Mouse (Mus musculus): ENCODE measurements at regions not wholly inside any gene's neighbourhood (a gene's known extent, or its start where the extent isn't known, plus 50 kb on each side); places are given as distances from the start of the nearest gene placed in this dataset.
A peak's percentile ranks its signal among the peaks of the same experiment; 100 is the strongest.
"Not testable (repeated sequence)": the region's sequence is repeated elsewhere in the genome, so short reads cannot be mapped to it uniquely, and the experiment has no call there.

- H3K9ac ChIP-seq (ENCODE audit: low read length); H3K27ac ChIP-seq (replicated peaks; ENCODE audit: low read depth, low read length); DNase-seq (ENCODE audit: low spot score); H3K27me3 ChIP-seq (ENCODE audit: control insufficient read depth, insufficient read depth, low read length); H3K4me1 ChIP-seq (ENCODE audit: control insufficient read depth, insufficient read depth, low read length); H3K4me2 ChIP-seq (ENCODE audit: low read depth, severe bottlenecking); H3K4me3 ChIP-seq (ENCODE audit: low read depth, low read length); ATAC-seq (ENCODE audit: insufficient number of reproducible peaks, low FRiP score, low TSS enrichment, low read depth); H3K9me3 ChIP-seq (ENCODE audit: control insufficient read depth, low read length); H3K36me3 ChIP-seq (ENCODE audit: control insufficient read depth, insufficient read depth, low read length): not testable (repeated sequence)
- 68% methylated on average over 5 of the region's 5 CpGs for WGBS
Measured at GRCm38 (mm10) chr12:117327086-117327485, 189.2 kb upstream of the Rapgef5 start.

- H3K36me3 ChIP-seq (ENCODE audit: control insufficient read depth, insufficient read depth, low read length), result no peaks in the 10 kb centered on the region
- DNase-seq (ENCODE audit: low spot score) (no peak), ATAC-seq (ENCODE audit: insufficient number of reproducible peaks, low FRiP score, low TSS enrichment, low read depth) (no peak)
- no peak overlapping the region for H3K4me3 ChIP-seq (ENCODE audit: low read depth, low read length)
- no peaks in the 10 kb centered on the region for H3K4me1 ChIP-seq (ENCODE audit: control insufficient read depth, insufficient read depth, low read length)
- no peak overlapping the region for H3K4me2 ChIP-seq (ENCODE audit: low read depth, severe bottlenecking)
- H3K27ac ChIP-seq (replicated peaks; ENCODE audit: low read depth, low read length), result no peak overlapping the region
- no peaks in the 10 kb centered on the region for H3K27me3 ChIP-seq (ENCODE audit: control insufficient read depth, insufficient read depth, low read length)
- H3K9me3 ChIP-seq (ENCODE audit: control insufficient read depth, low read length), result no peaks in the 10 kb centered on the region; the same call in 1 of the 2 replicates
- no peak overlapping the region for H3K9ac ChIP-seq (ENCODE audit: low read length)
Measured at GRCm38 (mm10) chr12:117330418-117330817, 185.9 kb upstream of the Rapgef5 start.

DNA sequence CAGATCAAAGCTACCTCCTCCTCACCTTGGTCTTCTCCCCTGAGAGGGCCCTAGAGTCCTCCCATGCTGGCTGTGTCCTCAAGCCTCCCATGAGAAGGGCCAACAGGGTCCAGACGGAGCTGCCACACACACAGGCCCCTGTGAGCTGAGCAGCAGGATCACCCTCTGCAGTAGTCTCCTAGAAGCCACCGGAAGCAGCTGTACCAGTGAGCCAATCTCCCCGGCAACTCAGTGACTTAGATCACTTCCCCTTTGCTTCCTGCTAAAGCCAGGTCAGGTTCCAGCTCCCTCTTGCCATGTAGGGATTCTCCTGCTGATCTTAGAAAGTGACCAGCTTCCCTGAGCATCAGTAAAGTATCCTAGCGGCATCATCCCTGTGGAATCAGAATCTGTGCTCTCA is 179.4 kb upstream of the Rapgef5 start:
- no peaks in the 10 kb centered on the region for H3K4me1 ChIP-seq (ENCODE audit: control insufficient read depth, insufficient read depth, low read length)
- no peaks in the 10 kb centered on the region for H3K36me3 ChIP-seq (ENCODE audit: control insufficient read depth, insufficient read depth, low read length)
- no peaks in the 10 kb centered on the region for H3K27me3 ChIP-seq (ENCODE audit: control insufficient read depth, insufficient read depth, low read length)
- 68% methylated on average over 4 of the region's 4 CpGs for WGBS
- ATAC-seq (ENCODE audit: insufficient number of reproducible peaks, low FRiP score, low TSS enrichment, low read depth) (no peak), DNase-seq (ENCODE audit: low spot score) (no peak)
- H3K9me3 ChIP-seq (ENCODE audit: control insufficient read depth, low read length), result no peaks in the 10 kb centered on the region
- H3K4me3 ChIP-seq (ENCODE audit: low read depth, low read length), result no peak overlapping the region
- H3K27ac ChIP-seq (replicated peaks; ENCODE audit: low read depth, low read length), result no peak overlapping the region
- H3K9ac ChIP-seq (ENCODE audit: low read length), result no peak overlapping the region
- no peak overlapping the region for H3K4me2 ChIP-seq (ENCODE audit: low read depth, severe bottlenecking)

- Histone ChIP-seq H3K4me3 (ENCODE audit: low read depth, low read length) (no peak overlapping the region), H3K36me3 (ENCODE audit: control insufficient read depth, insufficient read depth, low read length) (no peaks in the 10 kb centered on the region), H3K9ac (ENCODE audit: low read length) (no peak overlapping the region), H3K9me3 (ENCODE audit: control insufficient read depth, low read length) (no peaks in the 10 kb centered on the region), H3K27ac (replicated peaks; ENCODE audit: low read depth, low read length) (no peak overlapping the region), H3K27me3 (ENCODE audit: control insufficient read depth, insufficient read depth, low read length) (no peaks in the 10 kb centered on the region), H3K4me2 (ENCODE audit: low read depth, severe bottlenecking) (no peak overlapping the region), H3K4me1 (ENCODE audit: control insufficient read depth, insufficient read depth, low read length) (peaks cover 20% of the 10 kb centered on the region)
- 38% methylated on average over 6 of the region's 6 CpGs for WGBS
- ATAC-seq (ENCODE audit: insufficient number of reproducible peaks, low FRiP score, low TSS enrichment, low read depth), result no peak
- peak; percentile 38 for DNase-seq (ENCODE audit: low spot score)
Measured at GRCm38 (mm10) chr12:117342321-117342720, 174.0 kb upstream of the Rapgef5 start.

DNA sequence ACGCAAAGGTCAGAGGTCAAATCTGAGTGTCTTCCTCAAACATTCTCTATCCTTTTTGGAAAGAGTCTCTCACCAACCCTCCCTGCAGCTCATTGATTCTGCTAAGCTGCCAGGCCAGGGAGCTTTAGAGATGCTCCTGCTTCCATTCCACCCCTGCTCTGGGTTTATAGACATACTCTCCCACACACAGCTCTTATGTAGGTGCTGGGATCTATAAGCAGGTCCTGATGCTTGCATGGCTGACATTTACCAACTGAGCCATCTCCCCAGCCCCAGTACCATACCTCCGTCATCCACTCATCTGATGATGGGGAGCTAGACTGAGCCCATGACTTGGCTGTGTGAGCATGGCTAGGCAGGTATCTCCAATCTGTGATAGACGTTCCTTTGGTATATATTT is 173.2 kb upstream of the Rapgef5 start:
- 91% methylated on average over 3 of the region's 3 CpGs for WGBS
- Histone ChIP-seq H3K9ac (ENCODE audit: low read length) (no peak overlapping the region), H3K4me3 (ENCODE audit: low read depth, low read length) (no peak overlapping the region), H3K4me1 (ENCODE audit: control insufficient read depth, insufficient read depth, low read length) (peaks cover 20% of the 10 kb centered on the region), H3K4me2 (ENCODE audit: low read depth, severe bottlenecking) (no peak overlapping the region), H3K36me3 (ENCODE audit: control insufficient read depth, insufficient read depth, low read length) (no peaks in the 10 kb centered on the region), H3K27me3 (ENCODE audit: control insufficient read depth, insufficient read depth, low read length) (no peaks in the 10 kb centered on the region), H3K27ac (replicated peaks; ENCODE audit: low read depth, low read length) (no peak overlapping the region), H3K9me3 (ENCODE audit: control insufficient read depth, low read length) (no peaks in the 10 kb centered on the region)
- DNase-seq (ENCODE audit: low spot score), result no peak
- no peak for ATAC-seq (ENCODE audit: insufficient number of reproducible peaks, low FRiP score, low TSS enrichment, low read depth)

DNA sequence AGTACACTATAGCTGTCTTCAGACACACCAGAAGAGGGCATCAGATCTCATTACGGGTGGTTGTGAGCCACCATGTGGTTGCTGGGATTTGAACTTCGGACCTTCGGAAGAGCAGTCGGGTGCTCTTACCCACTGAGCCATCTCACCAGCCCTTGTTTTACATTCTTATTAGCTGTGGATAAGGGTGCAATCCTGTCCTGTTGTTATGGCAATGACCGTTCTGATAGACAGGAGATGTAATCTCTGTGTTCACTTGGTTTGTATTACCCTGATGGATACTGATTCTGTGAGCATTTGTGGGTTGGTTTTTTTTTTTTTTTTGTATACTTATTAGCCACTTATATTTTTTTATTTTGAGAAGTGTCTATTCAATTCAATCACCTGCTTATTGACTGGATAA is 172.7 kb upstream of the Rapgef5 start:
- ATAC-seq (ENCODE audit: insufficient number of reproducible peaks, low FRiP score, low TSS enrichment, low read depth), result not testable (repeated sequence)
- 80% methylated on average over 5 of the region's 5 CpGs for WGBS

GRCm38 (mm10) chr12:117344266-117345087 is 171.8 kb upstream of the Rapgef5 start:
- Histone ChIP-seq H3K4me3 (ENCODE audit: low read depth, low read length) (no peak overlapping the region), H3K9ac (ENCODE audit: low read length) (no peak overlapping the region), H3K27ac (replicated peaks; ENCODE audit: low read depth, low read length) (peak overlapping the region; percentile 68), H3K9me3 (ENCODE audit: control insufficient read depth, low read length) (no peaks in the 10 kb centered on the region), H3K4me1 (ENCODE audit: control insufficient read depth, insufficient read depth, low read length) (peaks cover 20% of the 10 kb centered on the region), H3K27me3 (ENCODE audit: control insufficient read depth, insufficient read depth, low read length) (no peaks in the 10 kb centered on the region), H3K4me2 (ENCODE audit: low read depth, severe bottlenecking) (no peak overlapping the region; the same call in 1 of the 2 replicates), H3K36me3 (ENCODE audit: control insufficient read depth, insufficient read depth, low read length) (no peaks in the 10 kb centered on the region)
- DNase-seq (ENCODE audit: low spot score) (peak; percentile 74), ATAC-seq (ENCODE audit: insufficient number of reproducible peaks, low FRiP score, low TSS enrichment, low read depth) (peak; percentile 58)
- WGBS, result 35% methylated on average over 11 of the region's 11 CpGs

More for the DNA sequence above, 172.7 kb upstream of the Rapgef5 start:
- not testable (repeated sequence) for H3K9ac ChIP-seq (ENCODE audit: low read length); DNase-seq (ENCODE audit: low spot score); H3K27me3 ChIP-seq (ENCODE audit: control insufficient read depth, insufficient read depth, low read length); H3K27ac ChIP-seq (replicated peaks; ENCODE audit: low read depth, low read length); H3K9me3 ChIP-seq (ENCODE audit: control insufficient read depth, low read length); H3K4me3 ChIP-seq (ENCODE audit: low read depth, low read length); H3K4me2 ChIP-seq (ENCODE audit: low read depth, severe bottlenecking); H3K36me3 ChIP-seq (ENCODE audit: control insufficient read depth, insufficient read depth, low read length)
- H3K4me1 ChIP-seq (ENCODE audit: control insufficient read depth, insufficient read depth, low read length), result peaks cover 20% of the 10 kb centered on the region

DNA sequence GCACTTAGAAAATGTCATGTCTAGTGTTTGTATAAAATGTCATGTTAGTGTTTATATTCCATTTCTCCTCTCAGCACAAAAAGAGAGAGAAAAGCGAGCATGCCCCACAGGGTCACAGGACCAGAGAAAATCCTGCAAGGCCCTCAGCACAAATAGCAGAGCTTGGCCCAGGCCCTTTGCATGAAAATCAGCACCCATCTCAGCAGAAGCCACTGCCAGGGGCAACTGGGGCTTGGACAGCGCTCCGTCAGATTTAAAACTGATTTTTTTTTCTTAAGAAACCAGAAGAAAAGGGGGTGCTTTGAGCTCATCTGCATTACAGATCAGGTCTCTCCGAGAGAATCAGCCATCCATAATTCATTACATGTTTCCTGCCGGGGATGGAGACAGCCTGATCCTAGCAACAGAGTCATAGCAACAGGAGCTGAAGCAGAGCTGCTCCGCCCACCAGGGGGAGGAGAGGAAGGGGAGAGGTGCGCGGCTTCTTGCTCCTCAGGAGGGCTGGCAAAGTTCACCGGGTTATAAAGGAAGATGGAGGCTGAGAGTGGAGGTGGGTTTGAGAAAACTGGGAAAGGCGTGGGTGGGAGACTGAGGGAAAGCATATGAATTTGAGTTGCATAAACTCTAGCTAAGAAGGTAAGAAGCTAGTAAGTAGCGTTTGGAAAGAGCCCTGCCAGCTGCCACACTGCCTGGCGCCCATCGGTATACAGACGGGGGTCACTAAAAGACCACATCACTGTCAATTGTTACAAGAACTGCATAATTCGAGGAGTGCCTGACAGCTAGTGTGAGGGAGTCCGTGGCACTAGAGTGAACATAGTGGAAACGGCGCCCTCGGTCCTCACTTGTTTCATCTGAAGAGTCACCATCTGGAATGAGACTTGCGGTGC is 170.9 kb upstream of the Rapgef5 start:
- H3K4me3 ChIP-seq (ENCODE audit: low read depth, low read length), result no peak overlapping the region
- H3K27ac ChIP-seq (replicated peaks; ENCODE audit: low read depth, low read length), result peak overlapping the region; percentile 68
- H3K27me3 ChIP-seq (ENCODE audit: control insufficient read depth, insufficient read depth, low read length), result no peaks in the 10 kb centered on the region
- no peaks in the 10 kb centered on the region for H3K9me3 ChIP-seq (ENCODE audit: control insufficient read depth, low read length)
- H3K36me3 ChIP-seq (ENCODE audit: control insufficient read depth, insufficient read depth, low read length), result no peaks in the 10 kb centered on the region
- peak; percentile 57; the same call in 1 of the 2 replicates for ATAC-seq (ENCODE audit: insufficient number of reproducible peaks, low FRiP score, low TSS enrichment, low read depth)
- H3K4me2 ChIP-seq (ENCODE audit: low read depth, severe bottlenecking), result peak overlapping the region; percentile 21; the same call in 1 of the 2 replicates
- 31% methylated on average over 20 of the region's 20 CpGs for whole genome bisulfite sequencing
- H3K9ac ChIP-seq (ENCODE audit: low read length), result no peak overlapping the region
- peak; percentile 81 for DNase-seq (ENCODE audit: low spot score)
- peaks cover 20% of the 10 kb centered on the region for H3K4me1 ChIP-seq (ENCODE audit: control insufficient read depth, insufficient read depth, low read length)
